Mouse (Mus musculus) small intestine, adult 2 months (tissue): ENCODE measurements at regions not wholly inside any gene's neighbourhood (a gene's known extent, or its start where the extent isn't known, plus 50 kb on each side); places are given as distances from the start of the nearest gene placed in this dataset.

Source experiments
- H3K27ac ChIP-seq: fragments of 200-500 bp; 2 replicates; pipeline ENCODE4 v1.5.1; 2012; ENCODE audit warnings: low read depth, low read length, control low read depth, inconsistent platforms; ENCODE audit not compliant: insufficient read depth
- H3K27me3 ChIP-seq: fragments of 200-500 bp; 2 replicates; pipeline ENCODE4 v1.6.1; 2012; ENCODE audit warnings: mild to moderate bottlenecking, moderate library complexity, low read length, inconsistent platforms; ENCODE audit not compliant: control insufficient read depth, insufficient read depth
- H3K36me3 ChIP-seq: fragments of 200-500 bp; 2 replicates; pipeline ENCODE4 v1.6.1; 2012; ENCODE audit warnings: mild to moderate bottlenecking, low read length, control low read depth, inconsistent platforms; ENCODE audit not compliant: control insufficient read depth, insufficient read depth
- H3K4me1 ChIP-seq: fragments of 200-500 bp; 2 replicates; pipeline ENCODE4 v1.6.1; 2012; ENCODE audit warnings: low read length, inconsistent platforms, mixed read lengths; ENCODE audit not compliant: control insufficient read depth, insufficient read depth, insufficient read length
- H3K4me3 ChIP-seq: fragments of 200-500 bp; 2 replicates; pipeline ENCODE4 v1.5.1; 2012; ENCODE audit warnings: low read depth, mild to moderate bottlenecking, control low read depth, inconsistent platforms, low read length, moderate library complexity
- CTCF ChIP-seq: fragments of 200-500 bp; IDR thresholded peaks from 2 replicates; pipeline ENCODE4 v1.5.1; 2012; ENCODE audit warnings: low read depth, mild to moderate bottlenecking, control low read depth, inconsistent platforms, low read length, moderate library complexity, mixed read lengths; ENCODE audit not compliant: insufficient replicate concordance, insufficient read length; ENCODE audit errors: extremely low read depth
- POLR2A ChIP-seq: fragments of 200-500 bp; IDR thresholded peaks from 2 replicates; pipeline ENCODE4 v1.6.1; 2012; ENCODE audit warnings: low read depth, mild to moderate bottlenecking, control low read depth, inconsistent platforms, low read length, moderate library complexity
- WGBS: fragments of 180-500 bp; shearing (Covaris S2); methylation state at CpG from one replicate; pipeline ENCODE4 v1.1.7; 2018; 5-methylcytosine and 5-hydroxymethylcytosine counted together

GRCm38 (mm10) chr9:62613806-62614205, 63.8 kb upstream of the Itga11 start:
- H3K4me3 ChIP-seq: no peak overlapping the region
- TF ChIP-seq POLR2A: no peak
- no peak for TF ChIP-seq CTCF
- no peaks in the 10 kb centered on the region for H3K4me1 ChIP-seq
- H3K27ac ChIP-seq: no peak overlapping the region
- no peaks in the 10 kb centered on the region for H3K36me3 ChIP-seq
- H3K27me3 ChIP-seq: no peaks in the 10 kb centered on the region
- 86% methylated on average over 8 of the region's 8 CpGs for WGBS

GRCm38 (mm10) chr9:62614950-62615349, 62.7 kb upstream of the Itga11 start:
- Histone ChIP-seq H3K4me1 (no peaks in the 10 kb centered on the region), H3K27me3 (no peaks in the 10 kb centered on the region), H3K36me3 (no peaks in the 10 kb centered on the region), H3K27ac (no peak overlapping the region), H3K4me3 (no peak overlapping the region)
- 41% methylated on average over 4 of the region's 4 CpGs for WGBS
- TF ChIP-seq CTCF (no peak), POLR2A (no peak)

- H3K4me1 ChIP-seq: no peaks in the 10 kb centered on the region
- no peak for TF ChIP-seq POLR2A
- TF ChIP-seq CTCF: no peak
- H3K27me3 ChIP-seq: no peaks in the 10 kb centered on the region
- no peak overlapping the region for H3K27ac ChIP-seq
- H3K4me3 ChIP-seq: no peak overlapping the region
- WGBS: 84% methylated on average over 1 of the region's 1 CpGs
- H3K36me3 ChIP-seq: no peaks in the 10 kb centered on the region
Observed at GRCm38 (mm10) chr9:62615799-62616198, 61.8 kb upstream of the Itga11 start.

GRCm38 (mm10) chr9:62618994-62619393, 58.6 kb upstream of the Itga11 start:
- no peak overlapping the region for H3K27ac ChIP-seq
- H3K4me1 ChIP-seq: no peaks in the 10 kb centered on the region
- H3K36me3 ChIP-seq: no peaks in the 10 kb centered on the region
- 94% methylated on average over 1 of the region's 1 CpGs for WGBS
- TF ChIP-seq CTCF: no peak
- TF ChIP-seq POLR2A: no peak
- H3K27me3 ChIP-seq: no peaks in the 10 kb centered on the region
- H3K4me3 ChIP-seq: no peak overlapping the region

- WGBS: 74% methylated on average over 9 of the region's 9 CpGs
- H3K4me3 ChIP-seq: no peak overlapping the region
- H3K27ac ChIP-seq: no peak overlapping the region
- no peaks in the 10 kb centered on the region for H3K27me3 ChIP-seq
- no peaks in the 10 kb centered on the region for H3K36me3 ChIP-seq
- H3K4me1 ChIP-seq: no peaks in the 10 kb centered on the region
- TF ChIP-seq POLR2A (no peak), CTCF (no peak)
Observed at GRCm38 (mm10) chr9:62620901-62621445, 56.7 kb upstream of the Itga11 start.

GRCm38 (mm10) chr9:62622106-62622505, 55.5 kb upstream of the Itga11 start:
- peak; percentile 38; the same call in 1 of the 2 replicates for TF ChIP-seq CTCF
- no peak for TF ChIP-seq POLR2A
- H3K4me1 ChIP-seq: no peaks in the 10 kb centered on the region
- H3K36me3 ChIP-seq: no peaks in the 10 kb centered on the region
- no peak overlapping the region for H3K4me3 ChIP-seq
- 51% methylated on average over 10 of the region's 10 CpGs for WGBS
- H3K27me3 ChIP-seq: no peaks in the 10 kb centered on the region
- H3K27ac ChIP-seq: no peak overlapping the region

- 74% methylated on average over 8 of the region's 8 CpGs for WGBS
Observed at GRCm38 (mm10) chr9:62624562-62625044, 53.0 kb upstream of the Itga11 start.

More at GRCm38 (mm10) chr9:62624562-62625044, 53.0 kb upstream of the Itga11 start:
- no peak for TF ChIP-seq POLR2A
- no peak for TF ChIP-seq CTCF
- H3K36me3 ChIP-seq: no peaks in the 10 kb centered on the region
- no peak overlapping the region for H3K27ac ChIP-seq
- H3K4me1 ChIP-seq: no peaks in the 10 kb centered on the region
- H3K4me3 ChIP-seq: no peak overlapping the region
- no peaks in the 10 kb centered on the region for H3K27me3 ChIP-seq
